8 mouse cellular contexts compared by ENCODE assay signal in the genomic region with DNA sequence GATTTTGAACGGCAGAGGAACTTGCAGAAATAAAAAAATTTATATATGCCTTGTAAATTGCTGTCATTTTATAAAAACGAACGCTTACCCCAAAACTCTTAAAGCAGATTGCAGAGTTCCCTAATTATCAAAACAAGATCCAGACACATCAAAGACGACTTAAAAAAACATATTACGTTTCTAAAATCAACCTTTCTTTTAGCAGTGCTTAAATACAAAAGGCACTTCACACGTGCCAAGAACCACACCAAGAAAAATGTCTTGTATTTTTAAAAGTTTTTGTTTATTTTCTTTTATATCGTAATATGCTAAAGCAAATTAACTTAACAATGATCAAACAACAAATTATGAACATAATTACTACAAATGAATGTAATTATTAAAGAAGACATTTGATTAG. TPM values are rescaled to one million over a fixed set of nuclear protein-coding genes. Genes with fewer than 3 reads are reported as not detected.
DNase-seq lines count a peak whose midpoint lies in the region; ATAC-seq and TF ChIP-seq lines count a peak whose summit lies in the region.

No protein-coding gene starts in this region.

- no peak for TF ChIP-seq POLR2A in spleen, adult 2 months (IDR thresholded peaks at IDR 0.05; ENCODE audit: low read depth, low read length)

- TF ChIP-seq CTCF in spleen, adult 2 months (IDR thresholded peaks at IDR 0.05; ENCODE audit: extremely low read depth, insufficient read depth, insufficient read length, insufficient replicate concordance), result no peak

- no peaks in the 10 kb centered on the region for H3K27me3 ChIP-seq in spleen, adult 2 months (ENCODE audit: control insufficient read depth, insufficient read depth, low read length)
- no peaks in the 10 kb centered on the region for H3K27me3 ChIP-seq in limb, embryonic 15.5 days

- no peak for ATAC-seq in limb, embryonic 15.5 days (ENCODE audit: insufficient number of reproducible peaks, low FRiP score, low TSS enrichment, low read depth)

- WGBS in spleen, adult 2 months, result under 1% methylated on average over 7 of the region's 7 CpGs
- WGBS in limb, embryonic 15.5 days, result 2% methylated on average over 7 of the region's 7 CpGs

- H3K27ac ChIP-seq in spleen, adult 2 months (ENCODE audit: insufficient read depth, low read length), result peak overlapping the region; percentile 100
- peak overlapping the region; percentile 97; the same call in 1 of the 2 replicates for H3K27ac ChIP-seq in limb, embryonic 15.5 days

- H3K9ac ChIP-seq in limb, embryonic 15.5 days, result peak overlapping the region; percentile 58

- peak; percentile 27 for DNase-seq in embryo, embryonic 10.5 days (ENCODE audit: low spot score)
- DNase-seq in embryo, embryonic 9.5 days (ENCODE audit: extremely low spot score), result no peak
- no peak for DNase-seq in spleen, adult 2 months (ENCODE audit: low read depth in 1 of 2, low spot score in 2 of 2)
- DNase-seq in spleen, postnatal 36 days (ENCODE audit: low spot score in 2 of 2), result no peak
- DNase-seq in right cerebral cortex, postnatal 10 days (ENCODE audit: low spot score in 2 of 2), result no peak
- DNase-seq in embryo, embryonic 10 days (ENCODE audit: low spot score), result no peak
- no peak for DNase-seq in adrenal gland, adult 8-10 months

- H3K4me2 ChIP-seq in limb, embryonic 15.5 days, result peak overlapping the region; percentile 54

- no peaks in the 10 kb centered on the region; the same call in 1 of the 2 replicates for H3K36me3 ChIP-seq in spleen, adult 2 months (ENCODE audit: control insufficient read depth, insufficient read depth, low read length)
- H3K36me3 ChIP-seq in limb, embryonic 15.5 days, result no peaks in the 10 kb centered on the region

- no peaks in the 10 kb centered on the region for H3K9me3 ChIP-seq in limb, embryonic 15.5 days

- peak overlapping the region; percentile 92 for H3K4me3 ChIP-seq in spleen, adult 2 months (ENCODE audit: extremely low read depth, insufficient read depth, insufficient read length)
- H3K4me3 ChIP-seq in limb, embryonic 15.5 days, result peak overlapping the region; percentile 75

- H3K4me1 ChIP-seq in spleen, adult 2 months (ENCODE audit: control insufficient read depth, insufficient read depth, insufficient read length), result no peaks in the 10 kb centered on the region; the same call in 1 of the 2 replicates
- peaks cover 4% of the 10 kb centered on the region for H3K4me1 ChIP-seq in limb, embryonic 15.5 days

RNA-seq across cellular contexts. Expression of gene Cox16, which starts 0.7 kb away (rescaled TPM):
- polyA plus RNA-seq in spleen, adult 2 months (2012; rRNA removed), result 47.6 and 54.1 TPM in 2 replicates
- polyA plus RNA-seq in limb, embryonic 15.5 days (2015; fragmentation: Nextera tagmentation; extraction: Ambion mirVana), result 115 and 123 TPM in 2 replicates
- 100 to 1,000 TPM in 1 of 4 experiments, 10 to 100 TPM in 3; 77.2 to 106 (median 91.9) TPM for total RNA-seq in adrenal gland, adult 8-10 months (2022)

RNA-seq across cellular contexts. Expression of gene Gm20498, which starts 48.5 kb away (rescaled TPM):
- 4.7 and 7.5 TPM in 2 replicates for polyA plus RNA-seq in spleen, adult 2 months (2012; rRNA removed)
- 25.2 and 27.3 TPM in 2 replicates for polyA plus RNA-seq in limb, embryonic 15.5 days (2015; fragmentation: Nextera tagmentation; extraction: Ambion mirVana)
- 10 to 100 TPM; 35.1 to 44.2 (median 39.5) TPM for total RNA-seq in adrenal gland, adult 8-10 months (2022)

RNA-seq across cellular contexts. Expression of gene Synj2bp, which starts 48.5 kb away (rescaled TPM):
- polyA plus RNA-seq in spleen, adult 2 months (2012; rRNA removed), result 10.7 and 13.7 TPM in 2 replicates
- polyA plus RNA-seq in limb, embryonic 15.5 days (2015; fragmentation: Nextera tagmentation; extraction: Ambion mirVana), result 32.2 and 35.0 TPM in 2 replicates
- 10 to 100 TPM; 29.3 to 38.4 (median 35.3) TPM for total RNA-seq in adrenal gland, adult 8-10 months (2022)
